Mouse (Mus musculus) stomach, postnatal 0 days (tissue): ENCODE results near the gene Plekhd1.

Source experiments
- CTCF ChIP-seq: IDR thresholded peaks from 2 replicates; pipeline ENCODE4 v1.5.1; 2016; ENCODE audit warnings: antibody characterized with exemption, low read depth, mild to moderate bottlenecking, moderate library complexity
- EP300 ChIP-seq: optimal IDR thresholded peaks from 2 replicates; pipeline ENCODE3; 2016; ENCODE audit warnings: antibody characterized with exemption

DNA sequence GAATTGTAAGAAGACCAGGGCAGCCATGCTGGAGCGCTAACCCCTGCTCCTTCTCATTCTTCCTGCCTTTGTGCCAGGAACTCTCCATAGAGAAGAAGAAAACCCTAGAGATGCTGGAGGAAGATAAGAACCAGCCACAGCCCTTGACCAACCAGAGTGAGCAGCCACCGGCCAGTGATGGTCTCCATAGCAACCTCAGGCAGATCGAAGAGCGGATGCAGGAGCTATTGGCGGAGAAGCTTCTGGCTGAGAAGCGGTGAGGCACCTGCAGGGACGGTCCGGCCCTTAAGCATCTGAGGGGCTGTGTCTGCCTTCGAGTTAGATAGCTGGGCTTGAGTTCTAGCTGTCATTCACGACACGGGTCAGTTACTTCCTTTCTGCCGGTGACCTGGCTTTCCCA lies 28.1 kb downstream of the Plekhd1 start:
- no peak for TF ChIP-seq EP300
- TF ChIP-seq CTCF: no peak
